Mouse (Mus musculus): ENCODE results near the gene Ece2. TPM values are rescaled to one million over a fixed set of nuclear protein-coding genes. Genes with fewer than 3 reads are reported as not detected.
A peak's percentile ranks its signal among the peaks of the same experiment; 100 is the strongest.

The Ece2 gene
- polyA plus RNA-seq, 1 experiment from 2014 or later, result 17.0 TPM

GRCm38 (mm10) chr16:20600511-20600910 lies 29.1 kb upstream of the Ece2 start:
- WGBS, result 67% methylated on average over 5 of the region's 5 CpGs
- no peak overlapping the region for H3K9ac ChIP-seq (replicated peaks; ENCODE audit: low read depth, low read length)

GRCm38 (mm10) chr16:20604705-20605104 lies 24.9 kb upstream of the Ece2 start:
- ATAC-seq, result peak; percentile 32; the same call in 1 of the 2 replicates
- Histone ChIP-seq H3K4me3 (replicated peaks; ENCODE audit: low read length) (no peak overlapping the region), H3K4me1 (replicated peaks; ENCODE audit: control insufficient read depth, insufficient read depth, low read length) (peaks cover 5% of the 10 kb centered on the region), H3K36me3 (ENCODE audit: control insufficient read depth, insufficient read depth) (peaks cover 11% of the 10 kb centered on the region; the same call in 1 of the 2 replicates), H3K4me2 (ENCODE audit: low read length) (no peak overlapping the region), H3K9ac (replicated peaks; ENCODE audit: low read depth, low read length) (no peak overlapping the region), H3K9me3 (ENCODE audit: control insufficient read depth, low read length) (no peaks in the 10 kb centered on the region), H3K27ac (ENCODE audit: low read length) (no peak overlapping the region), H3K27me3 (replicated peaks; ENCODE audit: control insufficient read depth, insufficient read depth, low read length) (no peaks in the 10 kb centered on the region)
- WGBS, result 41% methylated on average over 9 of the region's 9 CpGs

More at GRCm38 (mm10) chr16:20600511-20600910, 29.1 kb upstream of the Ece2 start:
- H3K4me1 ChIP-seq (replicated peaks; ENCODE audit: control insufficient read depth, insufficient read depth, low read length), result no peaks in the 10 kb centered on the region
- no peak overlapping the region for H3K4me2 ChIP-seq (ENCODE audit: low read length)
- H3K36me3 ChIP-seq (ENCODE audit: control insufficient read depth, insufficient read depth), result no peaks in the 10 kb centered on the region
- H3K9me3 ChIP-seq (ENCODE audit: control insufficient read depth, low read length), result no peaks in the 10 kb centered on the region
- no peak for ATAC-seq
- H3K27me3 ChIP-seq (replicated peaks; ENCODE audit: control insufficient read depth, insufficient read depth, low read length), result no peaks in the 10 kb centered on the region
- no peak overlapping the region for H3K4me3 ChIP-seq (replicated peaks; ENCODE audit: low read length)
- no peak overlapping the region for H3K27ac ChIP-seq (ENCODE audit: low read length)

GRCm38 (mm10) chr16:20610501-20611356 lies 18.9 kb upstream of the Ece2 start:
- Histone ChIP-seq H3K9me3 (ENCODE audit: control insufficient read depth, low read length) (no peaks in the 10 kb centered on the region), H3K27me3 (replicated peaks; ENCODE audit: control insufficient read depth, insufficient read depth, low read length) (no peaks in the 10 kb centered on the region), H3K4me1 (replicated peaks; ENCODE audit: control insufficient read depth, insufficient read depth, low read length) (peaks cover 17% of the 10 kb centered on the region), H3K4me2 (ENCODE audit: low read length) (peak overlapping the region; percentile 99), H3K27ac (ENCODE audit: low read length) (peak overlapping the region; percentile 69), H3K4me3 (replicated peaks; ENCODE audit: low read length) (peak overlapping the region; percentile 54), H3K36me3 (ENCODE audit: control insufficient read depth, insufficient read depth) (peaks cover 10% of the 10 kb centered on the region; the same call in 1 of the 2 replicates), H3K9ac (replicated peaks; ENCODE audit: low read depth, low read length) (peak overlapping the region; percentile 71)
- under 1% methylated on average over 28 of the region's 28 CpGs for WGBS
- ATAC-seq, result peak; percentile 75

DNA sequence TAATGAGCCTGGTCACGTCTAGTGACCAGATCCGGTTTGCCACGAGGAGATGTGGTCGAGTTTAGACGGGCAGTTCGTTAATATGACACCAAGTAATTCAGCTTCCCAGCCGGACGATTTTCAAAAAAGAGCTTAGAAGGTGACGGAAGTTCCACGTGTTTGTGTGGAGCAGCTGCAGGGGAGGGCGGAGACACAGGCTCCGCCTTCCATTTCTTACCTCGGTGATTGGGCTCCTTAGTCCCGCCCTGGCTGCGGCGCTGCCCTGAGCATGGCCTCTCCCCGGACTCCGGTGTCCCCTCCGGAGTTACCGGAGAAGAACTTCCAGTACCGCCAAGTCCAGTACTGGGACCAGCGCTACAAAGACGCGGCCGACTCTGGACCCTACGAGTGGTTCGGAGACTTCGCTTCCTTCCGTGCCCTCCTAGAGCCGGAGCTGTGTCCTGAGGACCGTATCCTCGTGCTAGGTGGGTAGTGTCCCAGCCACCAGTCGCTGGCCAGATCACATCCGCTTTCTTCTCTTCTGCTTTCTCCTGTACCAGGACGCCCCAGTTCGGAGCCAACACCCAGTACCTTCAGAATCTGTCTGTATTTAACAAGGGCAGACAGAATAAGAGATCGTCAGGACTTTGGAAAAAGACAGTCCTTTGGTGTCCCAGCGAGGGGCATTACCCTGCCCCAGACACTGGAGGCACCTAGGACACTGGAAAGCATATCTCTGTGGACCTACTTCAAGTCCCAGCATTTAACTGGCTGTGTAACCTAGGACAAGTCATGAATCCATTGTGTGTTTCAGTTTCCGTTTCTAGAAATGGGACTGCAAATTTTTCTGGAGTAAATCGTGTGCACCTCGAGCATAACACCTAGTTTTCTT lies 18.0 kb upstream of the Ece2 start, which contains the start of the genes Eef1akmt4, Gm49333 and Alg3:
TSS of gene Eef1akmt4 (plus strand) at position 237 of the 871 bp plus-strand sequence.
TSS of gene Gm49333 (plus strand) at position 254 of the 871 bp plus-strand sequence.
TSS of gene Alg3 (minus strand) at position 379 of the 871 bp plus-strand sequence.
- H3K4me3 ChIP-seq (replicated peaks; ENCODE audit: low read length), result peak within 1 kb of the TSS; percentile 54
- peak; percentile 95 for ATAC-seq

DNA sequence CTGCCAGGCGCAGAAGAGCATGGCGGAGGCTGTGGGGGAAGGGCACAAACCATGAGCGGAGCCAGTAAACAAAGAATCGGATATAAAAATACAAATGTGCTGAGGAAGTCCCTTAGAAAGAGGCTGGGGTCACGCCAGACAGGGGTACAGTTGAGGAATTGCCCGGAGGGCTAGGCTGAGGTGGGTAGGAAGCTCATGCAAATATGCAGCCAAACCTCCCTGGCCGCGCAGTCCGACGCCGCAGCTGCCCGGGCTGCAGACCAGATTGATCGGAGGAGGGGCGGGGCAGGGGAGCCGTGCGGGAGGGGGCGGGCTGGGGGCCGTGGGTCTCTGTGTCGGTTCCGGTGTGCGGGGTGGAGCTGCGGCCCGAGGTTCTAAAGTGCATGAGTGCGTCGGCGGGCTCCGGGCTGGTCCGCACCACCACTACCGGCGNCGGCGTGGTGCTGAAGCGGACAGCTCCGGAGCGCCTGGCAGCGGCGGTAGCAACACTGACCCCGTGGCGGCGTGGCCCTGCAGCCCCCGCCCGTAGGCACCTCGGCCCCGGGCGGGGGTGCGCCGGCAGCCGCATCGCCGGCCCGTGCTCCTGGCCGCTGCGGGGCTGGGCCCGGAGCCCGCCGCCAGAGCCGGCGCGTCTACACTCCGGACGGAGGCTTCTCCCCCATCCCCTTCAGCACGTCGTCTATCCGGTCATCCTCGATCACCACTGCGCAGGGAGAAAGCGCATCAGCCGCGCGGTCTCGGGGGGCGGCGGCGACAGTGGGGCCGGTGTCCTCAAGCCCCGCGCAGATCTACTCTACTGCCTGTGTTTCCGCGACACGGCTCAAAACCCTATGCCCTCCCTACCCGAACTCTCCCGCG lies 9.9 kb upstream of the Ece2 start:
- under 1% methylated on average over 79 of the region's 83 CpGs for WGBS
- H3K4me2 ChIP-seq (ENCODE audit: low read length), result peak overlapping the region; percentile 92

More for the DNA sequence above, 18.0 kb upstream of the Ece2 start, which contains the start of the genes Eef1akmt4, Gm49333 and Alg3:
- Histone ChIP-seq H3K36me3 (ENCODE audit: control insufficient read depth, insufficient read depth) (peaks cover 6% of the 10 kb centered on the region; the same call in 1 of the 2 replicates), H3K9me3 (ENCODE audit: control insufficient read depth, low read length) (no peaks in the 10 kb centered on the region), H3K27ac (ENCODE audit: low read length) (peak within 1 kb of the TSS; percentile 69), H3K27me3 (replicated peaks; ENCODE audit: control insufficient read depth, insufficient read depth, low read length) (no peaks in the 10 kb centered on the region), H3K9ac (replicated peaks; ENCODE audit: low read depth, low read length) (peak within 1 kb of the TSS; percentile 71), H3K4me2 (ENCODE audit: low read length) (peak within 1 kb of the TSS; percentile 99), H3K4me1 (replicated peaks; ENCODE audit: control insufficient read depth, insufficient read depth, low read length) (peaks cover 17% of the 10 kb centered on the region)
- WGBS, result 1% methylated on average over 41 of the region's 41 CpGs

DNA sequence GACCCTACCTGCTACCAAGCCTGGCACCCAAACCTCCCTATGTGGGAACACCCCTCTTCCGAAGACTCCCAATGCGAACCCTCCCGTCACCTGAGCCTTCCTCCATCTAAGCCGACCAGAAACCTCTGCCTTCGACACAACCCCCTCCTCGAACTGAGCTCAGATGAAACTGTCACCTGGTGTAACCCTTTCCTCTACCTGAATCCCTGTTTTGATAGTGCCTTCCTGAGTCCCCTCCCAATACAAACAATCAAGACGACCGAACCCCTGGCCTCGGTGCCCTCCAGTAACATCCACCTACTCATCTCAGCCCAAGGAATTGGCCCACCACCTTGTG lies 9.3 kb upstream of the Ece2 start:
- H3K4me3 ChIP-seq (replicated peaks; ENCODE audit: low read length), result peak overlapping the region; percentile 78
- H3K4me2 ChIP-seq (ENCODE audit: low read length), result peak overlapping the region; percentile 92
- peak overlapping the region; percentile 92 for H3K27ac ChIP-seq (ENCODE audit: low read length)
- no peaks in the 10 kb centered on the region for H3K36me3 ChIP-seq (ENCODE audit: control insufficient read depth, insufficient read depth)
- WGBS, result under 1% methylated on average over 9 of the region's 9 CpGs
- H3K9me3 ChIP-seq (ENCODE audit: control insufficient read depth, low read length), result no peaks in the 10 kb centered on the region
- peaks cover 16% of the 10 kb centered on the region for H3K4me1 ChIP-seq (replicated peaks; ENCODE audit: control insufficient read depth, insufficient read depth, low read length)
- peak overlapping the region; percentile 72 for H3K9ac ChIP-seq (replicated peaks; ENCODE audit: low read depth, low read length)
- H3K27me3 ChIP-seq (replicated peaks; ENCODE audit: control insufficient read depth, insufficient read depth, low read length), result no peaks in the 10 kb centered on the region
- peak; percentile 1; the same call in 1 of the 2 replicates for ATAC-seq

More for the DNA sequence above, 9.9 kb upstream of the Ece2 start:
- peak overlapping the region; percentile 92 for H3K27ac ChIP-seq (ENCODE audit: low read length)
- H3K36me3 ChIP-seq (ENCODE audit: control insufficient read depth, insufficient read depth), result no peaks in the 10 kb centered on the region
- no peaks in the 10 kb centered on the region for H3K27me3 ChIP-seq (replicated peaks; ENCODE audit: control insufficient read depth, insufficient read depth, low read length)
- H3K9me3 ChIP-seq (ENCODE audit: control insufficient read depth, low read length), result no peaks in the 10 kb centered on the region
- peak; percentile 6; the same call in 1 of the 2 replicates for ATAC-seq
- peak overlapping the region; percentile 78 for H3K4me3 ChIP-seq (replicated peaks; ENCODE audit: low read length)
- H3K9ac ChIP-seq (replicated peaks; ENCODE audit: low read depth, low read length), result peak overlapping the region; percentile 72
- peaks cover 16% of the 10 kb centered on the region for H3K4me1 ChIP-seq (replicated peaks; ENCODE audit: control insufficient read depth, insufficient read depth, low read length)

DNA sequence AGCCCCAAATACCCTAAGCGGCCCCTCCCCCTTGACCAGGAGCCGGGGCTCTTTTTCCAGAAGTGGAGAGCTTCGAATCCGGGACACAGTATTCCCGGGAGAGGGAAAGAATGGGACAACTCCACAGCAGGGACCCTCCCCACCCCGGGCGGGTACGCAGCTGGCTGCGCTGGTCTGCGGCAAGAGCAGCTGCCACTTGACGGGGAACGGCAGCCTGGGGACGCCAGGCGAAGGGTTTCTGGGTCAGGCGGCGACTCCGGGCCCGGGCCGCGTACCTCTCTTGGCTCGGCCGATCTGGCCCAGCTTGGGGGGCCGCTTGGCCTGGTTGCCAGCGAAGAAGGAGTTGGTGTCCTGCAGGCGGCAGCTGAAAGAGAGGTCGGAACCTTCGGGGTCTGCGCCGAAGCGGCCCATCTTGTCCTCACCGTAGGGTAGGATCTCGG lies 8.9 kb upstream of the Ece2 start:
- Histone ChIP-seq H3K4me2 (ENCODE audit: low read length) (peak overlapping the region; percentile 92), H3K4me1 (replicated peaks; ENCODE audit: control insufficient read depth, insufficient read depth, low read length) (peaks cover 16% of the 10 kb centered on the region), H3K9ac (replicated peaks; ENCODE audit: low read depth, low read length) (peak overlapping the region; percentile 72), H3K4me3 (replicated peaks; ENCODE audit: low read length) (peak overlapping the region; percentile 78), H3K36me3 (ENCODE audit: control insufficient read depth, insufficient read depth) (no peaks in the 10 kb centered on the region), H3K27me3 (replicated peaks; ENCODE audit: control insufficient read depth, insufficient read depth, low read length) (no peaks in the 10 kb centered on the region), H3K9me3 (ENCODE audit: control insufficient read depth, low read length) (no peaks in the 10 kb centered on the region), H3K27ac (ENCODE audit: low read length) (peak overlapping the region; percentile 92)
- peak; percentile 18 for ATAC-seq
- 0% methylated on average over 32 of the region's 32 CpGs for WGBS

DNA sequence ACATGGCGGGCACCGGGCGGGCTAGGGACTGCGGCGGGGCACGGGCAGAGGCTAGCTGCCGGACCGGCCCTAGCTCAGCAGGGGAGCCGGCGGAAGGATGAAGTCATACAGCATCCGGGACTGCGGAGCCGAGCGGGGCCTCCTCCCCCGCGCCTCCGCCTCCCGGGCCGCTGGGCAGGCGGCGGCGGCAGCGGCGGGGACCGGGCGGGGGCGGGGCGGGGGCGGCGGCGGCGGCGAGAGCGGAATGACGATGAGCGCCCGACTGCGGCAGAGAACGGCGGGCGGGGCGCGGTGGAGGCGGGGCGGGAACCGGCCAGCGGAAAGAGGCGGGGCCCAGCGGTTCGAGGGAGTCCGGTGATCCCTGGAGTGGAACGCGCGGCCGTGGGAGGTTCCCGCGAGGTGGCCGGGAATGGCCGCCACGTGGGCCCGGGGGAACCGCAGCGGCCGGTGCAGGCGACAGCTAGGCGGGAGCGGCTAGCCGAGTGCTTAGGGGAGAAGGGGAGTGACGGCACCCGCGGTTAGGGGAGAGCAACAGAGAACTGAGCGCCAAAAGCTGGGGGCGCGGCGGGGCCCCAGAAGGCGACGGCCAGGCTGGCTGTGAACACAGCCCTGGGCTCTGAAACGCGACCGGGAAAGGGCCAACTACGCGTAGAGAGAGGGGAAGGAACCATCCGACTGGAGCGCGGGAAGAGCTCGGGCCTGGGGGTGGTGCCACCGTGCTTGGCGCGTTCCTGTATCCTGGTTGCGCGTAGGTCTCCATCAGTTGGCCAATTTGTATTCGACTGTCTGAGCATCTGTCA lies 8.2 kb upstream of the Ece2 start, which contains the start of gene Camk2n2:
TSS of gene Camk2n2 (minus strand) at position 97 of the 800 bp plus-strand sequence.
- peak within 1 kb of the TSS; percentile 78 for H3K4me3 ChIP-seq (replicated peaks; ENCODE audit: low read length)
- under 1% methylated on average over 63 of the region's 92 CpGs for WGBS
- peaks cover 16% of the 10 kb centered on the region for H3K4me1 ChIP-seq (replicated peaks; ENCODE audit: control insufficient read depth, insufficient read depth, low read length)
- peak; percentile 62 for ATAC-seq
- H3K36me3 ChIP-seq (ENCODE audit: control insufficient read depth, insufficient read depth), result no peaks in the 10 kb centered on the region
- H3K9ac ChIP-seq (replicated peaks; ENCODE audit: low read depth, low read length), result peak within 1 kb of the TSS; percentile 72
- H3K27me3 ChIP-seq (replicated peaks; ENCODE audit: control insufficient read depth, insufficient read depth, low read length), result no peaks in the 10 kb centered on the region
- H3K4me2 ChIP-seq (ENCODE audit: low read length), result peak within 1 kb of the TSS; percentile 92
- H3K9me3 ChIP-seq (ENCODE audit: control insufficient read depth, low read length), result no peaks in the 10 kb centered on the region
- peak within 1 kb of the TSS; percentile 92 for H3K27ac ChIP-seq (ENCODE audit: low read length)

Data from forebrain, embryonic 16.5 days (tissue).